Mouse (Mus musculus): ENCODE data around the gene Agl.
A peak's percentile ranks its signal among the peaks of the same experiment; 100 is the strongest.
"Not testable (repeated sequence)": the region's sequence is repeated elsewhere in the genome, so short reads cannot be mapped to it uniquely, and the experiment has no call there.

Gene Agl

GRCm38 (mm10) chr3:116748391-116749170 lies 59.4 kb downstream of the Agl start:
- DNase-seq (ENCODE audit: low read depth, low spot score) = peak; percentile 89

GRCm38 (mm10) chr3:116747648-116748047 lies 60.3 kb downstream of the Agl start:
- not testable (repeated sequence) for DNase-seq (ENCODE audit: low read depth, low spot score)

GRCm38 (mm10) chr3:116740963-116741362 lies 67.0 kb downstream of the Agl start:
- no peak for DNase-seq (ENCODE audit: low read depth, low spot score)

GRCm38 (mm10) chr3:116740106-116740505 lies 67.9 kb downstream of the Agl start:
- no peak for DNase-seq (ENCODE audit: low read depth, low spot score)

- DNase-seq (ENCODE audit: low read depth, low spot score) = peak; percentile 72
Observed at GRCm38 (mm10) chr3:116737326-116737731, 70.6 kb downstream of the Agl start.

GRCm38 (mm10) chr3:116729483-116730174 lies 78.3 kb downstream of the Agl start:
- DNase-seq (ENCODE audit: low read depth, low spot score) = no peak

- DNase-seq (ENCODE audit: low read depth, low spot score) = no peak
Observed at GRCm38 (mm10) chr3:116726807-116727206, 81.2 kb downstream of the Agl start.

GRCm38 (mm10) chr3:116723496-116724481 lies 84.2 kb downstream of the Agl start:
- DNase-seq (ENCODE audit: low read depth, low spot score) = peak; percentile 58

GRCm38 (mm10) chr3:116722980-116723379 lies 85.0 kb downstream of the Agl start:
- DNase-seq (ENCODE audit: low read depth, low spot score) = peak; percentile 86

- peak; percentile 81 for DNase-seq (ENCODE audit: low read depth, low spot score)
Observed at GRCm38 (mm10) chr3:116718951-116719350, 89.0 kb downstream of the Agl start.

GRCm38 (mm10) chr3:116713031-116713430 lies 94.9 kb downstream of the Agl start:
- DNase-seq (ENCODE audit: low read depth, low spot score) = no peak

- DNase-seq (ENCODE audit: low read depth, low spot score) = no peak
Observed at GRCm38 (mm10) chr3:116712436-116712881, 95.5 kb downstream of the Agl start, which contains the start of gene Slc35a3. Gene Slc35a3 (minus strand): TSS chr3:116712831.

GRCm38 (mm10) chr3:116711624-116712435 lies 96.1 kb downstream of the Agl start:
- DNase-seq (ENCODE audit: low read depth, low spot score) = peak; percentile 50

GRCm38 (mm10) chr3:116710941-116711340 lies 97.0 kb downstream of the Agl start:
- DNase-seq (ENCODE audit: low read depth, low spot score) = no peak

- DNase-seq (ENCODE audit: low read depth, low spot score) = no peak
Observed at GRCm38 (mm10) chr3:116705637-116706204, 102.2 kb downstream of the Agl start.

GRCm38 (mm10) chr3:116703835-116704234 lies 104.1 kb downstream of the Agl start:
- DNase-seq (ENCODE audit: low read depth, low spot score) = no peak

GRCm38 (mm10) chr3:116702647-116703272 lies 105.2 kb downstream of the Agl start:
- DNase-seq (ENCODE audit: low read depth, low spot score) = no peak

GRCm38 (mm10) chr3:116701601-116702000 lies 106.4 kb downstream of the Agl start:
- DNase-seq (ENCODE audit: low read depth, low spot score) = peak; percentile 64

- no peak for DNase-seq (ENCODE audit: low read depth, low spot score)
Observed at GRCm38 (mm10) chr3:116698786-116699185, 109.2 kb downstream of the Agl start.

GRCm38 (mm10) chr3:116695666-116695985 lies 112.3 kb downstream of the Agl start:
- no peak for DNase-seq (ENCODE audit: low read depth, low spot score)
